Mouse (Mus musculus) embryo, embryonic 10.5 days (tissue): ENCODE measurements at regions not wholly inside any gene's neighbourhood (a gene's known extent, or its start where the extent isn't known, plus 50 kb on each side); places are given as distances from the start of the nearest gene placed in this dataset.

ENCODE experiments used
- DNase-seq: peaks from one replicate; pipeline ENCODE4 v3.0.0-alpha.2; 2015; ENCODE audit warnings: low spot score

DNA sequence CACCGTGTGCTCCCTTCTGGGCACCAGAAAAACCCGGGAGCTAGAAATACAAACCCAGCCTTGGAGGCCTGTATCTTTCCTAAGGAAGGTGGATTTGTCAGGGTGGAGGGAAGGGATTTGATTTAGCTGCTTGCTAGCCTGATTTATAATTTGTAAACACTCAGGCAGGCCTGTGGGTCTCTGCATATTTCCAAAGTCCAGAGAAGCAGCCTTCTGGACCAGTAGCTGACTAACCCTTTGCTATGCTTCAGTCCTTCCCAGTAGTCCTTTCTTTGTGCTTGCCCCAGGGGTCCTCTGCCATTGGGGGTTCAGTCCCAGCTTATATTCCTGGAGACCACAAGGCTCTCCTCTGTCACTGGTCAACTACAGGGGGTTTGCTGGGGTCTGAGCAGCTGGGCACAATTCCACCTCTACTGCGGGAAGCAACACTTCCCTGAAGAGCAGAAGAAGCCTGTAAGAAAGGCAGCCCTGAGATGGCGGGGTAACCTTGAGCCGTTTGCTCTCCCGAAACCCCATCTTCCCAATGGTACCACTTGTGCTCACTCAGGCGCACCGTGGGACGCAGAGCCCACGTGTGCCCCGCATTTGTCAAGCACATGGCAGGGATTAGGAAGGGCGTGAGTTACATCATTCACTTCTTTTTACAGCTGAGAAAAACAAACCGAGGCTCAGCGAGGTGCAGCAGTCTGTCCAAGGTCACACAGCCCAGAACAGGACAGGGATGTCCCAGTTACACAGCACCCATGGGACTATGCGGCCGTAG is 85.7 kb downstream of the 1700001O22Rik start:
- DNase-seq: no peak

DNA sequence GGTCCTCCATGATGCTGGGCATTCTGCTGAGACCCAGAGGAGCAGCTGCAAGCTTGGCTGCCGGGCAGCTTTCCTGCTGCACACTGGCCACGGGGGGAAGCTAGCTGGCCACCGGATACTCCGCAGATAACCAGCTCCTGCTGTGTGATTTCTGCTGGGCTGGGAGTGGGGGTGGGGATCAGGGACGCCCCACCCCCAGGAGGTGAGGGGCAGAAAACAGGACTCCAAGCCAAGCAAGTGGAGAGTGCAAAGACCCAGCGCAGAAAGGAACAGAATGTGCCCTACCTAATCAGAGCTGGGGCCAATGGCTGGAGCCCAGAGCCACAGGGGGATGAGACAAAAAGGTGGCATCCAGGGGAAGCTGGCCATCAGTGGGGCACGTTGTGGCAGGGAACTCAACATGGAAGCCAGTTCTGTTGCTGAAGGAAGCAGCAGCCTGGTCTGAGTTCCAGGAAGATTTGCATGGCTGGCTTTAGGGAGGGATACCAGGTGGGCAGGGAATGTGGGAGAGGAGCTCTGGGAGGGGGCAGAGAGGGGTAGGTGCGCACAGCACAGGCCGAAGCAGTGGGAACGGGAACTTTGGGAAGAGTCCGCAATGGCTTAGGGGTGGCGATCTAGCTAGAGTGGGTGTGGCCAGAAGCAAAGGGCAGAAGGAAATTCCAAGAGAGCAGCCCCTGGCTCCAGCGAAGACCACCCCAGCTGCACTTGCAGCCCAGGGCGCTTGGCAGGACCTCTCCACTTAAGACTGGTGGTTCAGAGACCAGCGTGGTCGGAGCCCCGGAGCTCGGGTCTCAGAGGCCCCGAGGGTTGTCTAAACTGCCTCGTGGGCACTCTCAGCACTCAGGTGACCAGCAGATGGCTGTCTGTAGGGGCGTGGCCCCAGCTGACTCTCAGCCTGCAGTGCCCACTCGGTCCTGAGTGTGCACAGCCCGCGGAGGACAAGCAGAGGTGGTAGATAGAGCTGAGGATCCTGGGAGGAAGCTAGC is 86.6 kb downstream of the 1700001O22Rik start:
- DNase-seq: peak; percentile 78

DNA sequence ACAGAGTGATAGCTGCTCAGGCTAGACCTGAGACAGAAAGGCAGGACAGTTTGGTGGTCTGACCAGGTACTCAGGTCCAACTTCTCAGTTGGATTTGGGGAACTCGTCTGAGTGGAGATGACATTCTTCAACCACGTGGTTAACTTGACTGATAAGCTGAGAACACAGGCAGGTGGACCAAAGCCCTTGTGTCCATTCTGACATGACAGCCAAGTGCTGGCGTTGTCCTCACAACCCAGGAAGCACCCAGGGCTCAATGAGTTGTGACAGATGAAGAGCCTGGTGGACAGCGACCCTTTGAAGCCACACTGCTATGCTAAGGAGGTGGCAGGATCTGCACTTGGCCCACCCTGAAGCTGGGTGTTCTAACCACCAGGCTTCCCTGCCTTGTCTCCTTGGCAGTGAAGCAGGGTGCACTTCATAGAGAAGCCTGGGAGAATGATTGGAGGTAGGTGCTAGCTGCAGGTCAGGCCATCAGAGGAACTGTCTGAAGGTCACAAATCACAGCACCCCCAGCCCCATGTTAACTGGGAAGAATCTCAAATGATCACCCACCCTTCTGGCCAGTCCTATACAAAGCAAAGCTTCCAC is 87.6 kb downstream of the 1700001O22Rik start:
- no peak for DNase-seq

- no peak for DNase-seq
Measured at GRCm38 (mm10) chr2:30713535-30713934, 89.9 kb downstream of the 1700001O22Rik start.

GRCm38 (mm10) chr2:30712841-30713401 is 90.5 kb downstream of the 1700001O22Rik start:
- no peak for DNase-seq

DNA sequence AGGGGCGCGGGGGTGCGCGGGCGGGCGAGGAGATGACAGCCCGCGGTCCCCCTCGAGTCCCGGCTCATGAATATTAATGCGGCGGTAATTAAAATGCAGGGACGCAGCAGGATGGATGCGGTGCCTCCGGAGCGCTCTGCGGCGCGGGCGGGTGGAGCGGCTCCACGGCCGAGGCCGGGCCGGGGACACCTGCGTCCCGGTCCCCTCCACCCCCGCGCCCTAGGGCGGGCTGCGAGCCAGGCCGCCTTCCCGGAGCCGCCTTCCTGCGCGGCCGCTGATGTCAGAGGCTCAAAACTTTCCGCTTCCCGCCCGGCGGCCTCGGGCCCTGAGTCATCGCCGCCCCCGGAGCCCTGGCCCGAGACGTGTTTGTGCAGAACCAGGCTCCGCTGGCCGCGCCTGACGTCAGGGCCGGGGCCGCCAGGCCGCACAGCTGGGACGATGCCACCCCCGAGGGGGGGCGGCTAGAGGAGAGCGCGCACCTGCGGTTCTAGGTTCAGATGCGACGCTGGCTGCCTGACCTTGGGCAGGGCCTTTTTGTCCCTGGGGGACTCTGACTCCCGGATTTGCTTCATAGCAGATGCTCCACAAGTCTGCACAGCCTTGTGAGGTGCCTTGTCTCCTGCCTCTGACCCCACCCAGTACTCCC is 91.5 kb downstream of the 1700001O22Rik start:
- peak; percentile 74 for DNase-seq

DNA sequence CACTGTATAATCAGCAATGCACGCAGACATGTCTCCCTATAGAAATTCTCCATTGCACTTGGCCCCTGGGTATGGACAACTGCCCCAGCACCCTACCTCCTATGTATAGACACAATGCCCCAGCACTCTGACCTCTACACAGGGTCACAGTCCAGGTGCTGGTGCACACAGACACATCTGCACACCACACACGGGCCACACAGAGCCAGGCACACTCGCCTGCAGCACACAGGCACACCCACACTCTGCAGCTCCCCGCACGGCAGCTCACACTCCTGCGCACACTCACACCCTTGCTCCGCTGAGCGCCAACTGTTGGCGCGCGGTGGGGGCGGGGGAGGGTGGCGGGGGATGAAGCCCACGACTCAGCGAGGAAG is 92.0 kb downstream of the 1700001O22Rik start:
- DNase-seq: no peak

GRCm38 (mm10) chr2:30710895-30711294 is 92.6 kb downstream of the 1700001O22Rik start:
- DNase-seq: no peak

DNA sequence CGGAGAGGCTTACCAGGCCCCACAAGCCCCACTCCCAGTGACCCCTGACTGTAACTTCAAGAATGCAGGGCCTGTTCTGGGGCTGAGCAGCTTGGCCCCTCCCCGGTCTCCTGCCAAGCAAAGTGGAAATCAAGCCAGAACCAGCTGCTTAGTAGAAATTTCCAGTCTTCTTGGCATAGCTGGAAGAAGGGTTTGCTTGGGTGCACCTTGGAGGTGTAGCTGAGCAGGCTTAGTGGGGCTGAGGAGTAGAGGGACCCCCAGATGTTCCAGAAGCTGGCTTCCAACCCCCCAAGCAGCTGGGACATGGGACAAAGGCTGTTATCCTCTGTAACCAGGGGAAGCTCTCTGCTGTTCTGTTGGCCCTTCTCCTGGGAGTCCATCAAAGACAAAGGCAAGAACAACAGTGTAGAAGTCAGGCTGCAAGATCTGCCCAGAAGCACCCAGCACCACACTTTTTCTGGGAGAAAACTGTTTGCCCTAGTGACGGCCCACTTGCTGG is 94.0 kb downstream of the 1700001O22Rik start:
- no peak for DNase-seq

GRCm38 (mm10) chr2:30708762-30709385 is 94.6 kb downstream of the 1700001O22Rik start:
- DNase-seq: no peak

DNA sequence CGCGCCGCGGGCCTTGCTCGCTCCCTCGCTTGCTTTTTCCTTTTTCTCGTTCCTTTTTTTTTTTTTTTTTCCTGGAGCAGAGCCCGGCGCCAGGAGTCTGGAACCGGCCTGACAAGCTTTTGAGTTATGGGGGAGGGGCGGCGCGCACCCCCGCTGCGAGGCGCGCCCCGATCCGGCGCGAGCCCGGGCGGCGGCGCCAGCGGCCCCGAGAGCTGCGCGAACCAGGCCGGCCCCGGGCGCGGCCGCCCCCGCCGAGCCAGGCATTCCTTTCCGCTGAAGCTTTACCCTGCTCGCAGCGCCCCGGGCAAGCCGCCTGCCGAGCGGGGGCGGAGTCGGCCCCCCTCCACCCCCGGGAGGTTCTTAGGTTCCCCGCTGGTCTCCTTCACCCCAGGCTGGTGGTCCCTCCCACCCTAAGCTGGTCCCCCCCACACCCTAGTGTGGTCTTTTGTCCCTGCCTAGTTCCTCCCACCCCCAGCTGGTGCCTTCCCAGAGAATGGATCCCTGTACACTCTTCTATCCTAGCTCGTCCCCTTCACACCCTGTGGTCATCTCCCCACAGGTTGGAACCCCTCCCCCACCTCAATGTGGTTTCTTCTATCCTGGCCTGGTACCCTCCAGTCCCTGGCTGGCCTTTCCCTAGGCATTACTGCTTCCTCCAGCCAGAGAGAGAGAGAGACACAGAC is 95.3 kb downstream of the 1700001O22Rik start:
- peak; percentile 81 for DNase-seq

DNA sequence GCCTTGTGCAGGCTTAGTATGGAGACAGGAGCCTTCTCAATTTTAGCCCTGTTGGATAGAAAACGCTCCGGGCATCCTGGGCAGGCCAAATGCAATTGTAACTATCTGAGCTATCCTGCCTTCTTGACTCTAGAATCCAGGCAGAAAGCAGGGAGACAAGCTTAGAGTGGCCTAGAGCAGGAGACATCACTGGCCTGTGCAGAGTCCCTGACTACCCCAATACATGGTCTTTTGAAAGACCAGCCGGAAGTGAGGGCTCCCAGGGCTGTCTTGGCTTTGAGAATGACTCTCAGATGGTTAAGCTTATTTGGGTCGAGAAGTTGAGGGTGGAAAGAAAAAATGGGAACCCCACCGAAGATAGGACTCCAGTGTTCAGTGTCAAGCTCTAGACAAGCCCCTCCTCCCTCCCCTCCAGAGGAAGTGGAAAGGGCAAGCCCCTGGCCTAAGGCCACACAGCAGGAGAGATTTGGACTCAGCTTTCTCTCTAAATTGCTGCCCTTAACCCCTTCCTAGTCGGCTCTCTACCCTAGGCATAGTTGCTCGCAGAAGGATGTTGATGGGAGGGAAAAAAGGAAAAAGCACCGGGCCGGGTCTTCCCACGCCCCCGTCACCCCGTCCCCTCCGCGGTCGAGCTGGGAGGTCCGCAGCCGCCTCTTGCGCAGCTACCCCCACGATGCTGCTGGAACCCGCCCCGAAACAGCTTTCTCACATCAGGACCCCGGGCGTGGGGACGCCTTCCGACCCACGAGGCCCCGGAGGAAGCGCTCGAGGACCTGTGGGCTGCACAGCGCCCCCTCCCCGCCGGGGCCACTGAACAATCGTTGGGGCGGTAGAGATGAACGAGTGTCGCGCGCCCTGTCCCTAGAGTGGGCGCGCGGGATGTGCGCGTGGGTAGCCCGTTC is 96.1 kb downstream of the 1700001O22Rik start:
- DNase-seq: peak; percentile 90

- no peak for DNase-seq
Measured at GRCm38 (mm10) chr2:30706036-30706435, 97.4 kb downstream of the 1700001O22Rik start.

DNA sequence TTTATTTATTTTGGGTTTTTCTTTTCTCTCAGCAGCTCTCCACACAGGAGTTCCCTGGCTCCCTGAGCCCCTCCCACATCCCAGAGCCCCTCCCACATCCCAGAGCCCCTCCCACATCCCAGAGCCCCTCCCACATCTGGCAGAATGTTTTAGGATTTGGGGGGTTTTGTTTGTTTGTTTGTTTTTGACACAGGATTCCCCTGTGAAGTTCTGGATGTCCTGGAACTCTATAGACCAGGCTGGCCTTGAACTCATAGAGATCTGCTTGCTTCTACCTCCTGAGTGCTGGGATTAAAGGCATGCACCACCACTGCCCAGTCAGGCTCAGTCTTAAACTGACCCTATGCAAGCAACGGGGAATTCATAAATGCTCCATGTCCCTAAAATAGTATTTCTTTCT is 100.2 kb downstream of the 1700001O22Rik start:
- no peak for DNase-seq

DNA sequence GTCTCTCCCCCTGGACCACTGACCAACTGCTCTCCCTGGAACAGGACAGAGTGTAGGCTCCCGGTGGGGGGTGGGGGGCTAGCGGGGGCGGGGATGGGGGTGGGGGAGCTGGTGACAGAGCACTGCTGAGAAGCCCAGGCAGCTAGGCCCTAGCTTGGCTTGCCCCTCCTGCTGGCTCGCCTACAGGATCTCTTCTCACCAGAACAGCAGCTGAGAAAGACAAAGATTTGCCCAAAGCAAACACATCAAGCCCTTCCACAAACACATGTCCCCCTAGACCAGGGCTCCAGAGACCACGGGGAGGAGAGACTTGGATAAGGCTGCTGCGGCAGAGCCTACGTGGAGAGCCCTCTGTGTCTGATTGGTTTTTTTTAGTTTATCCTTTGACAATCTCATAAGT is 100.8 kb downstream of the 1700001O22Rik start:
- no peak for DNase-seq

DNA sequence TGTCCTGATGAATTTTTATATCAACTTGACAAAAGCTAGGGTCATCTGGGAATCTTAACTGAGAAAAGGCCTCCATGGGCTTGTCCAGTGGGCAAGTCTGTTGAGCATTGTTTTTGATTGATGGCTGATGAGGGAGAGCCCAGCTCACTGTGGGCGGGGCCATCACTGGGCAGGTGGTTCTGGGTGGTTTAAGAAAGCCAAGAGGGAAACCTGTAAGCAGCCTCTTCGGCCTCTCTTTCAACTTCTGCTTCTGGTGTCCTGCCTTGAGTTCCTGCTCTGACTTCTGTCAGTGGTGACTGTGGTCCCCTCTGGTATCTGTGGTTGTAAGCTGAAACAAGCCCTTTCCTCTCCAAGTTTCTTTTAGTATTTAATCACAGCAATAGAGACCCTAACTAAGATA is 102.6 kb downstream of the 1700001O22Rik start:
- DNase-seq: no peak

DNA sequence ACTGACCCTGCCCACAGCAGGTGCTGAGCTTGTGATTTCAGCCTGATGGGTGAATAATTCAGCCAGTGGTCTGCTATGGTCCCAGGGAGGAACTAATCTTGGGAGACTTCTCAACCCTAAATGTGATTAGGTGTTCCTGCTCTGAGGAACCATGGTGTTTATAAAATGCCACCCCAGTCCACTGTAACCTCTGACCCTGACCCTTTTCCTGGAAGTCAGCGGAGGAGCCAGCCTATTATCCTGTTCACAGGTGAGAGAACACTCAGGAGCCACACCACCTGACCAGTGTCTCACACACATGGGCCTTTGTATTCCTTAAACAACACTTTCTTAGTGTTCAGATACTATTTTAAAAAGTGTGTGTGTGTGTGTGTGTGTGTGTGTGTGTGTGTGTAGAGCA is 103.0 kb downstream of the 1700001O22Rik start:
- no peak for DNase-seq

DNA sequence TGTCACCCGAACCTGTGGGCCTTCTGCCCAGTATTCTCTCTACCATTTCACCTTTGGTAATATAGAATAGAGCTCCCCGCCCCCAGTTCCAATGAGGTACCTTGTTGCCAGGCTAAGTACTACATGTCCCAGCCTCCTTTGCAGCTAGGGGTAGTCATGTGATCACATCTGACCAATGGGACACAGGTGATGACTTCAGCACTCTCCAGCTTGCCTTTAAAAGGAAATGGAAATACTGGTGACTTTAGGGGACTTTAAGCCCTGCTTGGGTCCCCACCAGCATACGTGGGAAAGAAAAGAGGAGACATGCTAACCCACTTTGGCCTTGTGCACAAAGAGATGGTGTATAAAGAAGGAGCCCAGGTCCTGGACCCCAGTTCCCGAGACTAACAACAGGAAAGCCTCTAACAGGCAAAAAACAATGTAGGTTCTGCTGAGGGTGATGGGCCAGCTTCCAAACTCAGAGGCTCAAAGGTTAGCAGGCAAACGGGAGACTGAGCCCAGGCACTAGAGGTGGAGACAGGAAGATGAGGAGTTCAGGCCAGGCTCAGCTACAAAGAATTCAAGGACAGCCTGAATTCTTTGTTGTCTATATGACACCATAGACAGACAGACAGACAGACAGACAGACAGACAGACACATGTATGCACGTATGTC is 103.5 kb downstream of the 1700001O22Rik start:
- DNase-seq: peak; percentile 87
